Mouse (Mus musculus): ENCODE results near the gene Sbds. TPM values are rescaled to one million over a fixed set of nuclear protein-coding genes. Genes with fewer than 3 reads are reported as not detected.

The Sbds gene
- polyA plus RNA-seq, 1 experiment from 2014 or later, result 59.5 TPM

DNA sequence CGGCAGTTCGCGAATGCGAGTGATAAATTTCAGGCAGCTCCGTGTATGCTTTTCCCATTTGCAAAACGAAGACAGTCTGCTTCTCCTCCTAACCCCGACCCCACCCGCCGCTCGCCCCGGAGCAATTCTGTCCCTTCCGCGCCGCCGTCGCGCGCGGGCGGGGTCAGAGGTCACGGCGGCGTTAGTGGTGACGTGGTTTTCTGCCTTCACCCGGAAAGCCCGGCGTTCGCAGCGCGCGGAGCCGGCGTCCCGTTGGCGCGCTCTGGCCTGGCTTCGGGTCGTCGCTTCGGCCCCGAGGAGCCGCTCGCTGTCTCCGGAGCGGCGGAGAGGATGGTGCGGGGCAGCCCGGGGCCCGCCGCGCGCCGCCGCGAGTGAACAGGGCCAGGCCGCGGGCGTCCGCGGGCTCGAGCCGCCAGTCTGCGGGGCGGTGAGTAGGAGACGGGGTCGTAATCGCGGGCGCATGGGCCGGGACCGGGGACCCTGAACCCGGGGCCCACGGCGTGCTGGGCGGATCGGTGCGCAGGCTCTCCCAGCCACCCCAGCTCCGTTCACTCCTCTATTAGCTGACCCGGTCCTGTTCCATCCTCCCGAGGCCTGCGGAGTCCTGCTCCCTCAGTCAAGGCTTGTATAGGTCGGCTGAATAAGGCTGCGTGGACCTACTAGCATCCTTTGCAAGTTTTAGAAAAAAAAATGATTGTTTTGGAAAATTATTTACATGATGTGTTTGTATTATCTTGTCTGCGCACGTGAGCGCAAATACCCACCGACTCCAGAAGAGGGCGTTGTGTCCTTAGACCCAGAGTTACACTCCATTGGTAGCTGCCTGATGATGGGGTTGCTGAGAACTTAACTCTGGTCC is 33.0 kb downstream of the Sbds start:
- Histone ChIP-seq H3K4me1 (replicated peaks) (peaks cover 31% of the 10 kb centered on the region), H3K27ac (peak overlapping the region; percentile 82), H3K9me3 (replicated peaks) (no peaks in the 10 kb centered on the region), H3K9ac (peak overlapping the region; percentile 99), H3K36me3 (no peaks in the 10 kb centered on the region), H3K27me3 (no peaks in the 10 kb centered on the region), H3K4me3 (peak overlapping the region; percentile 99), H3K4me2 (peak overlapping the region; percentile 62)
- WGBS, result under 1% methylated on average over 75 of the region's 88 CpGs
- ATAC-seq (replicated peaks; ENCODE audit: insufficient number of reproducible peaks, insufficient read depth, low FRiP score, low read depth), result peak; percentile 88

DNA sequence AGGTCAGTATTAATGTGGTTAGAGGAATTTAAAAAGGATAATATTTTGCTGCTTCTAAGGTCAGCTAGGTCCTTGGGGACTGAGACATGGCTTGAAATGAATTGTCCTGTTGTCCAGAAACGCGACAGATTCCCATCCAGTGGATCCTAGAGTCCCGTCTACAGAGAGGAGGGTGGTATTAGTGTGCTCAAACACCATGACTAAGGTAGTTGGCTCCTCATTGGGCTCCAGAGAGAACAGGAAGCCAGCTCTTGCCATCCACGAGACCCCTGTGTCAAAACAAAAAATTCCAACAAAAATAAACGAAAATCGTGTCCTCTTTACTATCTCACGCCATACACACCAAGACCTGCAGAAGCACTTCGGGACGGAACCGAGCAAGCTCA is 33.6 kb downstream of the Sbds start:
- Histone ChIP-seq H3K4me2 (peak overlapping the region; percentile 62), H3K9ac (peak overlapping the region; percentile 99), H3K36me3 (no peaks in the 10 kb centered on the region), H3K27me3 (no peaks in the 10 kb centered on the region), H3K4me1 (replicated peaks) (peaks cover 28% of the 10 kb centered on the region), H3K9me3 (replicated peaks) (no peaks in the 10 kb centered on the region), H3K4me3 (peak overlapping the region; percentile 99), H3K27ac (peak overlapping the region; percentile 82)
- WGBS, result 1% methylated on average over 10 of the region's 10 CpGs
- ATAC-seq (replicated peaks; ENCODE audit: insufficient number of reproducible peaks, insufficient read depth, low FRiP score, low read depth), result peak; percentile 30; the same call in 1 of the 2 replicates

DNA sequence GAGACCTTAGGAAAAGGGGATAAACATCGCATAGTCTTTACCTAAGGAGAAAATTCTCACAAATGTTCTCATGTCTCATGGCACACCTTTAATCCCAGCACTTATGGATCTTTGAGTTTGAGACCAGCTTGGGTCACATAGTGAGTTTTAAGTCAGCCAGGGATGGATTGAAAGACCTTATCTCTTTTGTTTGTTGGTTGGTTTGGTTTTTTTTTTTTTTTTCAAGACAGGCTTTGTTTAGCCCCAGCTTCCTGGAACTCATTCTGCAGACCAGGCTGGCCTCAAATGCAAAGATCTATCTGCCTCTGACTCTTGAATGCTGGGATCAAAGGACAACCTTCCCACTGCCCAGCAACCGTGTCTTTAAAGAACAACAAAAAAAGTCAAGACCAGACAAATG is 34.0 kb downstream of the Sbds start:
- Histone ChIP-seq H3K36me3 (no peaks in the 10 kb centered on the region), H3K27ac (peak overlapping the region; percentile 82), H3K27me3 (no peaks in the 10 kb centered on the region), H3K9ac (peak overlapping the region; percentile 99; the same call in 1 of the 2 replicates), H3K4me1 (replicated peaks) (peaks cover 23% of the 10 kb centered on the region), H3K9me3 (replicated peaks) (no peaks in the 10 kb centered on the region), H3K4me3 (peak overlapping the region; percentile 99), H3K4me2 (peak overlapping the region; percentile 62)
- no peak for ATAC-seq (replicated peaks; ENCODE audit: insufficient number of reproducible peaks, insufficient read depth, low FRiP score, low read depth)
- 50% methylated on average over 2 of the region's 2 CpGs for WGBS

DNA sequence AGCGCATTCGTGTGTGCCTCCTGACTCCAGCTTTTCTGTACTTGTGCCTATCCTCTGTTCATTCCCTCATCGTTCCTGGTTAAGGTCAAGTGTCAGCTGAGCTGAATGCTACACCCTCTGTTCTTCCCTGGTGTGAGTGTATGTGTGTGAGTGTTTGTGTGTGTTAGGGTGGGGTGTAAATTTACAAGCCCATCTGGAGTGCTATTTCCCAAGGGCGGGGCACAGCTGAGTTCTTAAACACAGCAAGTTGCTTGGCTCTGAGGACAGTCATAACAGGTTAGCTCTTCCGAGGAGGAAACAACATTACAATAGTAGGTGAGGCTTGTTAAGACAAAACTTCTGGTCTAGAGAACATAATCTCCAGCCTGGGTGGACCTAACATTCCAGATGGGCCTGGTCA is 37.0 kb downstream of the Sbds start:
- Histone ChIP-seq H3K4me3 (no peak overlapping the region), H3K27ac (no peak overlapping the region), H3K36me3 (no peaks in the 10 kb centered on the region; the same call in 1 of the 2 replicates), H3K27me3 (no peaks in the 10 kb centered on the region), H3K9me3 (replicated peaks) (no peaks in the 10 kb centered on the region), H3K4me2 (no peak overlapping the region), H3K4me1 (replicated peaks) (peaks cover 14% of the 10 kb centered on the region), H3K9ac (no peak overlapping the region)
- no peak for ATAC-seq (replicated peaks; ENCODE audit: insufficient number of reproducible peaks, insufficient read depth, low FRiP score, low read depth)
- 87% methylated on average over 5 of the region's 5 CpGs for WGBS

DNA sequence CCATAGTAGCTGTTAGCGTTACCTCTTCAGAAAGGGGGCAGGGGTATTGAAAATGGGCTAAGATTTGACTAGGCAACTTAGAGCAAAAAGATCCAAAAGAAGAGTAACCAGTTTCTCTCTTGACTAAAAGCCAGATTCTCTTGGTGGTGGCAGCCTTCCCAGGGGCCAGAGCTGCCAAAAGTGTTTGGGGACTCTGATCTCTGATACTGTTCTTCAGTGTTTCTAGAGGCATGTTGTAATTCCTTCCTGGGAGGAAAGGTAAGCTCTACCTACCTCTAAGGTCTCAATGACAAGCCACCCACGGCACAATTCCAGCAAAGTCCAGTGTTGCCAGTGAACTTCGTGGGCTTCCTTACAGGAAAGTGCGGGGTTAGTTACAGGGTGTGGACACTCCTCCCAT is 37.9 kb downstream of the Sbds start:
- 85% methylated on average over 4 of the region's 4 CpGs for WGBS
- Histone ChIP-seq H3K27ac (no peak overlapping the region), H3K4me3 (no peak overlapping the region), H3K9me3 (replicated peaks) (no peaks in the 10 kb centered on the region), H3K27me3 (no peaks in the 10 kb centered on the region), H3K4me2 (no peak overlapping the region), H3K9ac (no peak overlapping the region), H3K4me1 (replicated peaks) (peaks cover 8% of the 10 kb centered on the region; the same call in 1 of the 2 replicates), H3K36me3 (peaks cover 4% of the 10 kb centered on the region)
- ATAC-seq (replicated peaks; ENCODE audit: insufficient number of reproducible peaks, insufficient read depth, low FRiP score, low read depth), result no peak

DNA sequence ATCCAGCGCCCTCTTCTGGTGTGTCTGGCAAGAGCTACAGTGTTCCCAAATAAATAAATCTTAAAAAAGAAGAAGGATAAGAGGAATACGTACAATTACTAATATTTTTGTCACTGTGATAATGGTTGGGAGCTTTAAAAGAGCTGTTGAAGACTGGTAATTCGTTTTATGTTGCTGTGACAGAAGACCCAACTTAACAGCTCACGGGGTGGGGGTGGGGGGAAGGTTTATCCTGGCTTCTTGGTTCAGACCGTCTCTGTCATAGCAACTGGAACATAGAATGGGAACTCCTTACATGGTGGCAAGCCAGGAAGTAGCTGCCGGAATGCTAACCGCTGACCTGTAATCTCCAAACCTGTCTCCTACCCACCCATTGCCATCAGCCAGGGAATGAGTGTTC is 38.5 kb downstream of the Sbds start, which contains the start of gene Tmem248:
Gene Tmem248, plus strand, starts transcription at position 301 of the 400 bp plus-strand sequence.
- Histone ChIP-seq H3K36me3 (peaks cover 8% of the 10 kb centered on the region), H3K9me3 (replicated peaks) (no peaks in the 10 kb centered on the region), H3K4me3 (no peak within 1 kb of the TSS), H3K27me3 (no peaks in the 10 kb centered on the region), H3K4me1 (replicated peaks) (peaks cover 8% of the 10 kb centered on the region; the same call in 1 of the 2 replicates), H3K9ac (no peak within 1 kb of the TSS), H3K27ac (no peak within 1 kb of the TSS), H3K4me2 (no peak within 1 kb of the TSS)
- 78% methylated on average over 7 of the region's 7 CpGs for WGBS
- ATAC-seq (replicated peaks; ENCODE audit: insufficient number of reproducible peaks, insufficient read depth, low FRiP score, low read depth), result no peak

DNA sequence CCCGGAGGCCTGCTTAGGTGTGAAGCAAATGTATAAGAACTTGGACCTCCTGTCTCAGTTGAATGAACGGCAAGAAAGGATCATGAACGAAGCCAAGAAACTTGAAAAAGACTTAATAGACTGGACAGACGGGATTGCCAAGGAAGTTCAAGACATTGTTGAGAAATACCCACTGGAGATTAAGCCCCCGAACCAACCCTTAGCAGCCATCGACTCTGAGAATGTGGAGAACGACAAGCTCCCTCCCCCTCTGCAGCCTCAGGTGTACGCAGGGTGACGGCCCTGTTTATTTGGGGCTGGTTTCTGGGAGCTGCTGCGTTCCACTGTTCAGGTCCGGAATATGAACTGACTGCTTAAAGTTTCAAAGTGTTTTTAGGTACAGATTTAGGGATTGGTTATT is 42.4 kb downstream of the Sbds start:
- 87% methylated on average over 11 of the region's 11 CpGs for WGBS
- ATAC-seq (replicated peaks; ENCODE audit: insufficient number of reproducible peaks, insufficient read depth, low FRiP score, low read depth), result no peak
- peaks cover 40% of the 10 kb centered on the region for H3K36me3 ChIP-seq
- no peaks in the 10 kb centered on the region for H3K27me3 ChIP-seq
- H3K27ac ChIP-seq, result no peak overlapping the region
- no peak overlapping the region for H3K4me3 ChIP-seq
- H3K4me2 ChIP-seq, result no peak overlapping the region
- H3K9ac ChIP-seq, result no peak overlapping the region
- H3K4me1 ChIP-seq (replicated peaks), result no peaks in the 10 kb centered on the region
- no peaks in the 10 kb centered on the region for H3K9me3 ChIP-seq (replicated peaks)

DNA sequence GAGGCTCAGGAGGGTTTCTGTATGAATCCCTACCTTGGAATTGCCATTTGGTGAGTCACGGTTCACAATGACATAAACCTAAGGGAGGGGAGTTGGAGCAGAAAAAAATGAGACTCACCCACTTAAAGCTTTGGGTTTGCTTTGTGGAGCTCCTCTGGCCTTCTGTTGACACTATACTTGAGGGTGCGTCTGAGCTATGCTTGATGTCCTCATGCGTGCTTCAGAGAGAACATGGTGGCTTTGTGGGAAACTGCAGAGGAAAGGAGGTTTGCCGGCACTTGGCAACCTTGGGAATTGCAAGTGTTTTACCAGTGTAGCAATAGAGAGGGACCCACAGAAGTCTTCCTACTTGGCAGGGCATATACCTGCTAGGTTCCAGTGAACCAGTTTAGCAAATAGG is 48.0 kb downstream of the Sbds start:
- H3K4me1 ChIP-seq (replicated peaks), result no peaks in the 10 kb centered on the region
- no peak for ATAC-seq (replicated peaks; ENCODE audit: insufficient number of reproducible peaks, insufficient read depth, low FRiP score, low read depth)
- WGBS, result 86% methylated on average over 4 of the region's 4 CpGs
- H3K27me3 ChIP-seq, result no peaks in the 10 kb centered on the region
- H3K4me3 ChIP-seq, result no peak overlapping the region
- peaks cover 46% of the 10 kb centered on the region for H3K36me3 ChIP-seq
- no peaks in the 10 kb centered on the region for H3K9me3 ChIP-seq (replicated peaks)
- H3K9ac ChIP-seq, result no peak overlapping the region
- H3K4me2 ChIP-seq, result no peak overlapping the region
- H3K27ac ChIP-seq, result no peak overlapping the region

DNA sequence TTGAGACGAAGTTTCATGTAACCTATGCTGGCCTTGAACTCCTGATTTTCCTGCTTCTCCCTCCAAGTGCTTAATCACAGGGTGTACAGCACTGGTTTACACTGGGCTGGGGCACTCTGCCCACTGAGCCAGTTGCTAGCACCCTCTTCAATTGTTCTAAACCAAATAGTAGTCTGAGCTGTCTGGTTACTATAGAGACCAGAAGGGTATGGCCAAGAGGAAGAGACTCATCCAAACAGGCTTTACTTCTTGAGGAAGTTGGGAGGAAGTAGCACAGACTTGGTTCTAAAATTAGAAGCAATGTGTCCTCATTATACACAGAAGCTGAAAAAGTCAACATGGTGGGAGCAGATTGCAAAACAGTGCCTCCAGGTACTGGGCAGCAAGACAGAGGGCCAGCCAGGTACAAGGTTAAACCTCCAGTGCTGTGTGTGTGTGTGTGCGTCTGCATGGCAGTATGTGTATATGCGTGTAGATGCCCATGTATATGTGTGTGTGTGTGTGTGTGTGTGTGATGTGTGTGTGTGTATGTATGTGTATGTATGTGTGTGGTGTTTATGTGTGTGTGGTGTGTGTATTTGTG is 49.8 kb downstream of the Sbds start:
- Histone ChIP-seq H3K36me3 (peaks cover 33% of the 10 kb centered on the region), H3K9me3 (replicated peaks) (no peaks in the 10 kb centered on the region), H3K27ac (no peak overlapping the region), H3K4me2 (no peak overlapping the region), H3K4me1 (replicated peaks) (no peaks in the 10 kb centered on the region), H3K27me3 (no peaks in the 10 kb centered on the region), H3K9ac (no peak overlapping the region), H3K4me3 (no peak overlapping the region)
- no peak for ATAC-seq (replicated peaks; ENCODE audit: insufficient number of reproducible peaks, insufficient read depth, low FRiP score, low read depth)
- 93% methylated on average over 3 of the region's 3 CpGs for WGBS

DNA sequence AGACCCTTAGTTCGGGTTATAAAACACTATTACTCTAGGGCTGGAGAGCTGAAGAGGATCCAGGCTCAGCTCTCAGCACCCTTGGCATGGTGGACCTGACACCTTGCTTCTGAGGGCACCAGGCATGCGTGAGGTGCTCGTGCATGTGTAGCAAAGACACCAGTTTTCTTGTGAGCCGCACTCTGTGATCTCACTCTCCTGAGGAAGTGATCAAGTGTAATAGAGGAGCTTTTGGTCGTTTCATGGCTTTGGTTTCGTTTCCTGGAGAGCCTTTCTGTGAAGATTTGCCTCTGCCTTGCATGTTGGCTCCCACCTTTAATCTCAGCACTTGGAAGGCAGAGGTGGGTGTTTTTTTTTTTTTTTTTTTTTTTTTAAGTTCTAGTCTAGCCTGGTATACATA is 50.8 kb downstream of the Sbds start:
- Histone ChIP-seq H3K9me3 (replicated peaks) (no peaks in the 10 kb centered on the region), H3K4me3 (no peak overlapping the region), H3K27ac (no peak overlapping the region), H3K9ac (no peak overlapping the region), H3K36me3 (peaks cover 29% of the 10 kb centered on the region), H3K27me3 (no peaks in the 10 kb centered on the region), H3K4me2 (no peak overlapping the region), H3K4me1 (replicated peaks) (no peaks in the 10 kb centered on the region)
- no peak for ATAC-seq (replicated peaks; ENCODE audit: insufficient number of reproducible peaks, insufficient read depth, low FRiP score, low read depth)
- WGBS, result 86% methylated on average over 6 of the region's 6 CpGs

DNA sequence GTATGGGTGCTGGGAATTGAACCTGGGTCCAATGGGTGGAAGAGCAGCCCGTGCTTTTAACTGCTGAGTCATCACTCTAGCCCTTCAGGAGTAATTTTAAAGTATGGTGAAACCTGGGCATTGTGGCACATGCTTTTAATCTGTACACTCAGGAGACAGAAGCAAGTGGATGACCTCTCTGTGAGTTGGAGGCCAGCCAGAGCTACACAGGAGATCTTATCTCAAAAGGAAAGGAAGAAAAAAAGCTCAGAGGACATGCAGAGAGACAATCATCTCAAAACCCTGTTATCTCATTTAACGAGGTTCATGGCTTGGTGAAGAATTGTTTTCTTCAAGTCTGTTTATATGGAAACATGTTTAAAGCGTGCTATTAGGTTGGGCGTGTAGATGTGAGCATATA is 51.4 kb downstream of the Sbds start:
- H3K4me2 ChIP-seq, result no peak overlapping the region
- no peaks in the 10 kb centered on the region for H3K4me1 ChIP-seq (replicated peaks)
- ATAC-seq (replicated peaks; ENCODE audit: insufficient number of reproducible peaks, insufficient read depth, low FRiP score, low read depth), result no peak
- H3K36me3 ChIP-seq, result peaks cover 25% of the 10 kb centered on the region
- no peaks in the 10 kb centered on the region for H3K27me3 ChIP-seq
- no peak overlapping the region for H3K4me3 ChIP-seq
- H3K9ac ChIP-seq, result no peak overlapping the region
- 73% methylated on average over 4 of the region's 4 CpGs for WGBS
- H3K27ac ChIP-seq, result no peak overlapping the region
- H3K9me3 ChIP-seq (replicated peaks), result no peaks in the 10 kb centered on the region

Data from heart, embryonic 15.5 days (tissue).